Mouse (Mus musculus): Measurements from ENCODE around the gene Prnp.

- TF ChIP-seq POLR2A (IDR thresholded peaks at IDR 0.05; ENCODE audit: borderline replicate concordance, insufficient read depth, low read length) (no peak), CTCF (IDR thresholded peaks at IDR 0.05; ENCODE audit: borderline replicate concordance, insufficient read depth, low read depth, low read length) (no peak)
Measured at GRCm38 (mm10) chr2:131905776-131906175, 4.0 kb upstream of the Prnp start.
